Mouse (Mus musculus): ENCODE measurements around the gene Fancg.
"Not testable (repeated sequence)": the region's sequence is repeated elsewhere in the genome, so short reads cannot be mapped to it uniquely, and the experiment has no call there.

Fancg gene

DNA sequence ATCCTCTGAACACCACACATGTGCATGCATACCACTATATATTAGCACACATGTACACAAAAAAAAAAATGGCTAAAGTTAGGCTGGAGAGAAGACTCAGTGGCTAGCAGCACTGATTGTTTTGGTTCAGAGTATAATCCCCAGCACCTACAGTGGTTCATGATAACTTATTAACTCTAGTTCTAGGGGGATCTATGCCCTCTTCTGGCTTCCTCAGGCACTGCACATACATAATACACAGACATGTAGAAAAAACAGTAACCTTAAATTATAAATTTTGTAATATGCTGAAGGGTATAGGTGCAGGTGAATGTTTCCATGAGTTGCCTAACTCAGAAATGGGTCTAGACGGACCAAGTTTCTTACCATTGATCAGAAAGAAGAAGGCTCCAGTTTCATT is 22.0 kb downstream of the Fancg start:
- no peak for DNase-seq

DNA sequence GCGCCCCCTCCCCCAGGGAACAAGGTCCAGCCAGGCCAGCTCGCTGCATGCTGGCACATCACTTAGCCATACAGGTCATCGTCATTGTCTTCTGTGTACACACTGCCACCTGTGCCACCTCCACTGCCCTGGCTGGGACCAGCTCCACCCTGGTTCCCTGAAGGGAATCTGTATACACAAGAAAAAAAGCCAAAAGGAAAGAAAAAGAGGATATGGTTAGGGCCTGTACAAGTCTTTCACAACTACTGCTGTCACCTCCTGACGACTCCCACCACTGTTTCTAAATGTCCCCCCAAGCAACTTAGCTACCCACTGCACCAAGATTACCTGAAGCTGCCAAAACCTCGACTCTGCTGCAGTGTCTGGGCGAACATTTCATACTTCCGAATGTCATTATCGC is 29.8 kb downstream of the Fancg start:
- not testable (repeated sequence) for DNase-seq

GRCm38 (mm10) chr4:42978062-42978461 is 32.2 kb downstream of the Fancg start:
- DNase-seq = no peak

DNA sequence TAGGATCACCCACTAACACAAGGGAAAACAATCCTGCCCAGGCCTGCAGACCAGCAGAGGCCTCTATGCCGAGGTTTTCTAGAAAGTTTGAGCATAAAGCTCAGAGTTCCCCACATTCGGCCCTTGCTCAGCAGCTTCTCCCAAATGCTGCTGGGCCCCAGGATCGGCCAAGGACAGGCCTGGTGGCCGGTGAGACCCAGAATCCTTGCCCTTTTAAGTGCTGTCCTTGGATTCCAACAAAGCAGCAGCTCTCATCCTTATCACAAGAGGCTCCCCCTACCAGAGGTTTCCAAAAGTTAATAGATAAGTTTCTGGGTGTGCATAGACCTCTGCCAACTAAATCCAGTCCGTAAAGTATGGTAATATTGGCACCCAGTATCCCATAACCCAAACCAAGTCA is 36.4 kb downstream of the Fancg start:
- DNase-seq = no peak

- DNase-seq = no peak
These were observed 37.4 kb downstream of the Fancg start for GRCm38 (mm10) chr4:42972952-42973351.

DNA sequence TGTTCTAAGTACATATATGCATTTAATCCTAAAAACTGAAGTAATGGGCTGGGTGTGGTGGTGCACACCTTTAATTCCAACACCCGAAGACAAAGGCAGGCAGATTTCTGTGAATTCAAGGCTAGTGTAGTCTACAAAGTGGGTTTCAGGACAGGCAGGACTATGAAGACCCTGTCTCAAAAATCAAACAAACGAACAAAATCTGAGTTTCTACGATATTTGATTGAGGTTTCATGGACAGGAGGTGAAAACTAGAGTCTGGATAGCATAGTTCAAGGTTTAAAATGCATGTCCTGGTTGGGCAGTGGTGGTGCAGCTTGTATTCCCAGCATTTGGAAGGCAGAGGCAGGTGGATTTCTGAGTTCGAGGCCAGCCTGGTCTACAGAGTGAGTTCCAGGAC is 41.0 kb downstream of the Fancg start, which contains the start of gene 1700022I11Rik:
Gene 1700022I11Rik, plus strand, starts transcription at position 301 of the 400 bp plus-strand sequence.
- DNase-seq = no peak

DNA sequence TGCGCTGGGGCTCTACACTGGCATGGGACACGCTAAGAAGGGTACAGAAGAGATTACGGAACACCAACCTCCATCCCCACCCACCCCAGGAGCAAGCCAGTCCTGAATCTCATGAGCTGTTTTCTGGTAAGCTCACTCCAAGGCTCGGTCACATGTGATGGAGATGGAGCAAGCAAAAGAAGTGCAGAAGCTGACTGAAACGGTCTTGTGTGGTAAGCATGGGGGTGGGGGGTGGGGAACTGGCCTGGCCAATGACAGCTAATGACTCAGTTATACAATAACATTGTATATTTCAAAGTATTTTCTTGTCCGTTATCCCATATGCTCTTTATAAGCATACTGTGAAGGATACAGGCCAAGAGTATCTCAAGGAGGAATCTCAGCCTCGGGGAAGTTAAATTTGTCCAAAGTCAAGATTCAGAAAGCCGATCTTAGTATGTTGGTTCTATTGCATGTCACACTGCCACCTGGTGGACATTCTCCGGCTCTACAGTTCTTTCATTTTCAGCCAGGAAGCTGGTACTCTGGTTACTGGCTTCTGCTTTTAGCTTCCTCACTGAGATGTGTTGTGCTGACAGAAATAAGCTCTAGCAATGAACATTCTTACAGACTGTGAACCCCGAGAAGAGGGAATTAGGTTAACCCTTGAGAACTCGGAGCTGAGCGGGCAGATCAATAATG is 45.1 kb downstream of the Fancg start:
- peak; percentile 79 for DNase-seq

DNA sequence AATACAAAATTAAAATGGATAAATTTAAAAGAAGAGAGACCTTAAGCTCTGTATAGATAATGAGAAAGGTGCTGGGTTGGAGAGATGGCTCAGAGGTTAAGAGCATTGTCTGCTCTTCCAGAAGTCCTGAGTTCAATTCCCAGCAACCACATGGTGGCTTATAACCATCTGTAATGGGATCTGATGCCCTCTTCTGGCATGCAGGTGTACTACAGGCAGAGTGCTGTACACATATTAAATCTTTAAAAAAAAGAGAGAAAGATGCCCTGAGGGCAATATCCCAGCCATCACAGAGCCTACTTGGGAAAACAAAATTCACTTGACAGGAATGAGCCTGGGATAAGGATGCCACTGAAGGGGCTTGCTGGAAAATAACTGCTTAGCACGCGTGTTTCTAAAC is 46.8 kb downstream of the Fancg start:
- DNase-seq = no peak

- DNase-seq = peak; percentile 77
These were observed 48.7 kb downstream of the Fancg start for GRCm38 (mm10) chr4:42961592-42961991.

DNA sequence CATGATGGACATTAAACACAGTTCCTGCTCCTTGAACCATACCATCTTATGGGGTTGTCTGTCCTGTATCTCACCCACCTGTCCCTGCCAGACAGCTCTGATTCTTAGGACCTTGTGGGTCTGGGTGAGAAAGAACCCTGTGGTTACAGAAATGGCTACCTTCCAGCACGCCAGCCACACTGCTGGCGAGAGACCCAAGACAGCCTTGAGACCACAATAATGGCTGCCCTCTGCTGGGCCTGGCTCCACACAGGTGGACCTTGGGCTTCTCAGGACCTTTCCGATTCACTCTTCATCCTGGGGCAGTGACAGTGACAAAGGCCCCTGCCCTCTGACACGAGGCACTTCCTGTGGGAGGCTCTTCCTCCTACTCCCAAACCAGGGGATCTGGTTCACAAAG is 50.9 kb downstream of the Fancg start:
- DNase-seq = no peak

DNA sequence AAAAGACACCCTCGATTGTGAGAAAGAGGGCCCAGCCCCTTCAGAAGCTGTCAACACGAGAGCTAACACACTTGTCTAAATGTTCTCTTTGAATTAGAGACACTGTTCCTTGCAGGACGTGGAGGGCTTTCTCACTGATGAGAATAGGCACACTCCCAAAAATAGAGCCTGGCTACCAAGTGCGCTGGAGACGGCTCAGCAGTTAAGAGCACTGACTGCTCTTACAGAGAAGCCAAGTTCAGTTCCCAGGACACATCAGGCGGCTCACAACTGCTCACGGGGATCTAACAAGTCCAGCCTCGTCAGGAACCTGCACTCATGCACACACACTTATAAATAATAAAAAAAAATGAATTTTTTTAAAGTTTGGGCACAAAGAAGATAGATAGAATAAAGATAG is 51.4 kb downstream of the Fancg start:
- no peak for DNase-seq

- DNase-seq = no peak
These were observed 52.3 kb downstream of the Fancg start for GRCm38 (mm10) chr4:42957979-42958378.

GRCm38 (mm10) chr4:42957306-42957705 is 53.0 kb downstream of the Fancg start:
- no peak for DNase-seq

GRCm38 (mm10) chr4:42956581-42956980 is 53.7 kb downstream of the Fancg start:
- no peak for DNase-seq

DNA sequence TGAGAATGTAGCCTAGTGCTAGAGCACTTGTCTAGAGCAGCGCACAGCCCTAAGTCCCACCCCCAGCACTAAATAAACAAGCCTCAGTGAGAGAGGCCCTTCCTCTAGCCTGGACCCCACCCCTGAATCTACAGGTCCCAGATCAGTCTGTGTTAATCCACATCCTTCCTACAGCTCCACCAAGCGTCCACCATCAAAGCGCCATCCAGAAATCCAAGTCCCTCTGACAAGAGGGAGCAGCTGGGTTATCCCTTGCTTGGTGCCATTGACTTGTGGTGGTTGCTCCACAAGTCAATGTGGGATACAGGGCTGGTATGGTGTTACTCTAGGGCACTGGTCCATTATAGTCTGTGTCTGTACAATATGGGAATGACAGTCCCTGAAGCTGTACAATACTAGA is 55.1 kb downstream of the Fancg start:
- DNase-seq = no peak

DNA sequence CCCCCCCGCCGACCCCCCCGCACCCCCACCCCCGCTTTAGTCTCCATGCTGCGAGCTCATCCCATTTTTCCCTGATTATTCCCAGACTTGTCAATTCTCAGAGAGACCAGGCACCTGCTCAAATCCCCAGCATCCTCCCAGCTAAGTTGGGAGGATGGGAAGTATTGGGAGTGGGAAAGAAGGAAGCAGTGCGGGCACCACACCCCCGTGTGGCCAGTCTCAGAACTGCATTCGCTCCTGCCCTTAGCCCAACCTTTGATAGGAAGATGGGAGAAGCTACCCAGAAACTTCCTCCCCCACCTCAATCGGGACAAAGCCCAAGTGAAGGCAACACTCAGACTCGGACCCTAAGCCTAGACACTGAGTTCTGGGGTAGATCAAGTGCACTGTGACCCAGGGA is 56.0 kb downstream of the Fancg start:
- peak; percentile 83 for DNase-seq

GRCm38 (mm10) chr4:42953435-42954094 is 56.7 kb downstream of the Fancg start:
- peak; percentile 67 for DNase-seq

DNA sequence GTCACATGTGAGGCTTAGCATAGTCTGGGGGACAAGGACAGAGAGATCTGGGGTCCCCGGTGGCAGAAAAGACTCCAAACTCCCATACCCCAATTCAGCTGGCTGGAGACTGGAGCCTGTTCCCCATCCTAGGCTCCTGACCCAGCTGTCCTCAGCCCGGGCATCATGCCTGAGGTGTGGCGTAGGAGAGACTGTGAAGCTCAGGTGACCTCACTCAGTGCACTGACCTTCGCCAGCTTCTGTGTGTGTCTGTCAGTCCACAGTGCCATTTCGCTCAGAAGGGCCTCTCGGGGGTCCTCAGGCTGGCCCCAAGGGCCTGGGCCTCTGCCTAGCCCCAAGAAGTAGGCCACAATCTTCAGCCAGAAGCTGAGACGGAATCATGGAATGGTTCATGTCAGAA is 57.7 kb downstream of the Fancg start:
- DNase-seq = no peak
